Mouse (Mus musculus) erythroid progenitor cell, adult 5-6 weeks (primary cell): ENCODE results near the gene Tiam1. TPM values are rescaled to one million over a fixed set of nuclear protein-coding genes. Genes with fewer than 3 reads are reported as not detected.

Source experiments
- ATAC-seq: replicated peaks from 2 replicates; pipeline ENCODE4 v1.8.0; 2016; ENCODE audit warnings: moderate number of reproducible peaks, mild to moderate bottlenecking, moderate TSS enrichment, inconsistent platforms; ENCODE audit not compliant: poor library complexity, low FRiP score, severe bottlenecking
- total RNA-seq, 2 experiments: library from RNA; stranded (forward) in 1 of 2; stranded (reverse) in 1 of 2; fragments of 150-400 nt in 1 of 2; fragments of 186-747, 209-891 nt in 1 of 2; gene quantifications; 2 replicates each; pipeline versions ENCODE4 v1.2.3 to v1.2.4; 2015 to 2017; ENCODE audit warnings: low replicate concordance in 2 of 2

Tiam1 gene
- total RNA-seq, 2 experiments from 2014 or later: 7.5 to 28.4 TPM

DNA sequence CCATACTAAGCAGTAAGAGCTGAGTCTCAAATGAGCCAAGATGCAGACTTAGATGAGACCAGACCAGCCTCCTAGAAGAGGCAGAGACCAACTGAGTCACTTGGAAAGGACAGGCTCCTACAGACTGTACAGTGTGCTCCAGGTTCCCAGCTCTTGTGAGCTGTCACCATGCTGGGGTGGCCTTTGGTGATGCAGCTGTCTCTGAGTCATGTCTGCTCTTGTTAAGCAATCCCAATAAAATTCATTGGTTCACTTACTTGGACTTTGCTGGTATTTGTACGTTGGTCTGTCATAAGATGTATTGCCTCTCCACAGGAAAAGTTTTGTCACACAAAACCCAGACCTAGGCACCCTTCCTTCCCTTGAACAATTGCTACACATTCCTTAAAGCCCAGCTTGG is 1.7 kb upstream of the Tiam1 start:
- no peak for ATAC-seq

DNA sequence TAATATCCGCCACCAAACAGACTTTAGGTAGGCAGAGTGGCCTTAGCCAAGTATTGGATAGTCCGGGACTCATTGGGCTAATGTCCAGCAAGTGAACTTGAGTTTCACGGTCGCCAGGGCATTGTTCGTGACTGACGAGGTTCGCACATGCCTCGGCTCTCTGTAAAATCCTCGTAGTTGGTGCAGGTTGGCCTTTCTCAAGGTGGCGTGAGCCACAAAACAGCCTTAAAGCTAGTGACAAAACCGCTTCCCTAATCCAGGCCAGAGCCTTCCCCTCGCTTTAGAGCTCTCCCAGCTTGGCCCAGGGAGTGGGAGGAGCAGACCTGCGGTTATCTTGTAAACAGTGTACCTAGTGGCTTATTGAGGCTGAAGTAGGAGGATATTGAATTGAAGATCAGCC is 972 bp upstream of the Tiam1 start:
- ATAC-seq: no peak

DNA sequence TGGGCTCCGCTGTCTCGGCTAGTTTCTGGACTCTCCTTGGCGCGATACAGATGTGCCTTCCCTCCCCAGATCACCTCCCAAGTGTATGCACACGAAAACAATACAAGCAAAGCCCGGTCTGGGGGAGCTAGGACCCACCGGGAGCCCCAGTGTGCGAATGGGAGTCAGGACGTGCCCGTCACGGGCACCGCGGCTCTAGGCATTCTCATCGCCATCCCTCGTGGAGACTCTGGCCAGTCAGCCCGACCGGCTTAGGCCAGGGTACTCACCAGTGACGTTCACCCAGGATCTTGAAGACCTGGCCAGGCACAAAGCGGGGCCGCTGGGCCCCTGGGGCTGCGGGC is 181 bp downstream of the Tiam1 start:
- peak; percentile 1; the same call in 1 of the 2 replicates for ATAC-seq

DNA sequence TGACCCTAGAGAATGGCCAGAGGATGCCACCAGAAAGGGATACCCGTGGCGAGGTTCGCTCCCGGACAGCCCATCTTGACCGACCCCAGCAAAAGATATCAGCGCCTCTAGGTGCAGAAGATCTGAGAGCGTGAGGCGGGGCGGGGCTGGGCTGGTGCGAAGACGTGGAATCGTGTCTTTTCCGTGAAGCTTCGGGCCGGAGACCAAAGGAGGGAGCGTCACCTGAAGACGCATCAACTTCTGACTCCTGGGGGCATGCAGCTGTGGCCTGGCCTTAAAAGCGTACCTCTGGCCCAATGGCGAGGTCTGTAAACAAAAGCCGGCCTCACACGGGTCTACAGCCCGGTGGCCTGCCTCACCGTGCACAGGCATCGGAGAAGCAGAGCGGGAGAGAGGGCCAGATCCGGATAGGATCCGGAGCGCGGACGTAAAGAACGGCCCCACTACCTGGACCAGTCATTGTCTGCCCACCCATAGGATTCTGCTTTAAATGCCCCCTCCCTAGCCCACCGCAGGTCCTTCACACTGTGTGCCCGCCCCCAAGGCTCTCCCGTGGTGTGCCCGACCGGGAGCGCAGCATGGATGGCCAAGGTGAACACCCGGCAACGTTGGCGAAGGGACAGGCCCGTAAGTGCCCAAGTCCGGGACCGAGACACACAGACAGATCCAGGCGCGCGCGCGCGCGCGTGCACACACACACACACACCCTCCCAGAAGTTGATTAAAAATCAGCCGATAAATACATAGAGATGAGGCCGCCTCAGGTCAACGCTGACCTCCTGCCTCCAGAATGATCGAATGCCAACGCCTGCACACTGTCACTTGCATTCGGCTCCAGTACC is 774 bp downstream of the Tiam1 start:
- no peak for ATAC-seq

DNA sequence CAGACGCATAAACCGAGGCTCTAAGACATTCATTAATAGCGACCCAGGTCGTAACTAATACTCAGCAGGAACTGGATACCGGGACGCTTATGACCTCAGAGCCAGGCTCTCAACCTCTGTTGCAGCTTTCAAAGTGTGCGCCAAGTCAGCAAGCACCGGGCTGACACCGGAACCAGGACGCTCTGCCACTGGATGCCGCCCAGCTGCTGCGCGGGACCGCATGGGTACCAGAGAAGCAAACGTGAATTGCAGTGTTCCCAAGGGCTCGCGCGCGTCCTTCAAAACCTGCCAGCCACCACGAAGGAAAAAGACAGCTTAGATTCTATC is 1.4 kb downstream of the Tiam1 start:
- ATAC-seq: no peak

DNA sequence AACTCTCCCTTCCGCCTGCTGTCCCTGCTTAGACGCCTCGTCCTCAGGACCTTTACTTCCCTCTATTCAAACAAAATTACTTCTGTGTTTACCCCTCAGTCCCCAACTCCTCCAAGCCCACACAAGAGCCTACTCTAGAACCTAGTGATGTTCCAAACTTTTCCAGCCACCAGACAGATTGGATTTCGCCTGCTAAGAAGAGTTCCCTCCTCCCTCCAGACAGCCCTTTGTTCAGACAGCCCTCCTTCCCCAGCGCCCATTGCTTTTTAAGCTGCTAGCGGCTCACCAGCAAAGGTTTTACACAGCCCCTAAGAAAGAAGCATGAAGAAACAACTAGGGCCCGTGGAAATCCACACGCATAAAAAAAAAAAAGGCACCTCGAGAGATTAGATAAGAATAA is 2.0 kb downstream of the Tiam1 start:
- ATAC-seq: no peak

DNA sequence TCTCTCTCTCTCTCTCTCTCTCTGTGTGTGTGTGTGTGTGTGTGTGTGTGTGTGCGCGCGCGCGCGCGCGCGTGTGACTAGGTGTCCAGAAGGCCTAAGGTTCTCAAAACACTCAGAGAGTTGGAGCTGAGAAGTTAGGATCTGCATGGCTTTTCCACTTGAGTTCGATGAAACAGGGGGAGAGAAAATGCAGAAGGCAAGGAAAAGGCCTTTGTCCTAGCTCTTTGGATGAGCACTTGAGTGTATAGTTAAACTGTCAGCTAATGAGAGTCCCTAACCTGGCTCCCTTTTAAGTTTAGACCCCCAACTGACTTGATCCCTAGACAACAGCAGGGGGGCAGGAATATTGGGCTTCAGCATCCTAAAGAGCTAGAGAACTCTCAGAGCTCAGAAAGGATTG is 3.0 kb downstream of the Tiam1 start:
- no peak for ATAC-seq

DNA sequence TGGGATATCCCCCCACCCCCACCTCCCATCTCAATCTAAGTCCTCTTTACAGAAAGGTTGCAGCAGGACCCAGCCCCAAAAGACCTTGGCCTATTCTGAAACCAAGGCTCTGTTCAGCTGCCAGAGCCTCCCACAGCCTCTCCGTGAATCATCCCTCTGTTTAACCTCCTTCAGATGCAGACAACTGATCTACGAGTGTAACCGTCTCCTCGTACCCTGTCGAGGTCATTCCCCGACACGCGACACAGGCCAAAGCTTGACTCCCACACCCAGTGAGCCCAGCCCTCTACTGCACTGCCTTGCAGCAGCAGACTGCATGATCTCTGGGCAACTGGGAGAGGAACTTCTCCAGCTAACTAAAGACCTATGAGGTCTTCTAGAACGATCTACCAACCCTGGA is 3.9 kb downstream of the Tiam1 start:
- ATAC-seq: no peak

DNA sequence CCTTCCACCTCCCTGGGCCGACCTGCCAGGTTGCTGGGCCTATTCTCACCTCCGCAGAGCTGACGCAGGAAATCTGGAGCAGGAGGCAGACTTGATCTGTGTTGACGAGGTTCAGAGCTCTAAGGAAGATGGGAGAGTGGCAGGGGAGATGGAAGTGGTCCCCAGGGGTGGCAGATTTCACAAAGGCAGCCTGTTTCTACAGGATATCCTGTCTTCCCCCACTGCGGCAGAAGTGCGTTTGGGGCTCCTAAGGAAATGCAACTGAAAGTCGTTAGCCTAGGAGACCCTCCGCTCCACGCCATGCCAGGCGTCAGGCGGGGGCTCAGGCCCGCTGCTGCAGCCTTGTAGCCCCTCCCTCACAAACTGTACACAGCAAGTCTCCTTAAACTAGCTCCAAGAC is 5.4 kb downstream of the Tiam1 start:
- no peak for ATAC-seq

DNA sequence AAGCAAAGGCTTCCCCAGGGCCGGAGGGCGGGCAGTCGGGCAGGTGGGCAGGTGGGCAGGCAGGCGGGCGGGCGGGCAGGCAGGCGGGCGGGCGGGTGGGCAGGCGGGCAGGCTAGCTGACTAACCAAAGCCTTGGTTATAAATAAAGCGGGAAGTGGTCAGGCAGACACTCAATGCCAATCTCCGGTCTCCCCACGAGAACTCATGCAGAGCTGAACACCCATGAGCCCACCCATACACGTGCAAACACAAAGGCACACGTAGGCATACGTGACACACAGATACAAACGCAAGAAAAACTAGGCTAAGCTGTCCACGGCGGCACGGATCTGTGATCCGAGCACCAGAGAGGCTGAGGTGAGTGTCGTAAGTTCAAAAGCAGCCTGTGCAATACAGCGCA is 6.4 kb downstream of the Tiam1 start:
- 0 out of 2 replicates have a peak, but pooled peaks have one; percentile 19 for ATAC-seq

DNA sequence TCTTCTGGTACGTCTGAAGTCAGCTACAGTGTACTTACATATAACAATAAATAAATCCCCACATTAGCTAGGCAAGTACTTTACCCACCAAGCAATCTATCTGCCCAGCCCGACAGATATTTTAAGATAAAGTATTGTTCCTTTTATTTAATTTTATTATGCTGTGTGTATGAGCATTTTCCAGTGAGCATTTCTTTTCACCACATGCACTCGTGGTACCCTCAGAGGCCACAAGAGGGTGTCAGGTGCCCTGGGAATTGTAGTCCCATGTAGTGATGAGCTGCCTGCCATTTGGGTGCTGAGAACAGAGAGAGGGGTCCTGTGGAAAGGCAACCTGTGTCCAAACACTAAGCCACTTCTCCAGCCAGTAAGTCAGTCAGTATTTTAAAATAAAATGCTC is 8.0 kb downstream of the Tiam1 start:
- ATAC-seq: no peak

DNA sequence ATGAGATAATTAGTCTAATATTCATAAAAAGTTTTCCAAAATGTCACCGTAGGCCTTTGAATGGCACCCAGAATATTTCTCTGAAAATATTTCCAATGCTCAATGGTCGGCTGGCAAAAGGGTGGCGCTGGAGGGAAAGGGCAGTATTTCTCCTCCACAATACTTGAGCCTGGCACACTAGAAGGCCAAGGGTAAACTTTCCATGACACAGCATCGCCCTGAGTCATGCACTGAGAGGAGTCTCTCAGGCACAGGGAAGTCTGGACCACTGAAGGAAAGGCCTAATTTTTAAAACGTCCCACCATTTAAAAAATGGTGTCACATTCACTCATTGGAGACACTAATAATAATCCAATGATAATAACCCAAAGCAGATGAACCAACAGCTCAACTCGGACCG is 9.2 kb downstream of the Tiam1 start:
- ATAC-seq: no peak

DNA sequence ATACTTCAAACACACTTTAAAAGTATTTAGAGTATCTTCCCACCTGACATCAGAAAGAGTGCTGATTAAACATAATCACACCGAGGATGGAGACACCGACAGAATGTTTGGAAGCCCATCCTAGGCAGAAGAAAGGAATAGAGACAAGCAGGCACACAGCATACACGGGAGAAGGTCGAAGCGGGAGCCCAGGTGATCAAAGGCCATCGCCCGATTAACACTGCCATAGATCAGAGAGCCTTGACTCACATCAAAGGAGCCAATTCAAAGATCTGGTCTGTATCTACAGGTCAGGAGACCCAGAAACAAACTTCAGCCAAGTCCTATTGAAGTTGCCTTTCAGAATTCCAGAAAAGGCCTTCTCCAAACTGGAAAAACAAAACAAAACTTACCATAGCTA is 10.8 kb downstream of the Tiam1 start:
- no peak for ATAC-seq

DNA sequence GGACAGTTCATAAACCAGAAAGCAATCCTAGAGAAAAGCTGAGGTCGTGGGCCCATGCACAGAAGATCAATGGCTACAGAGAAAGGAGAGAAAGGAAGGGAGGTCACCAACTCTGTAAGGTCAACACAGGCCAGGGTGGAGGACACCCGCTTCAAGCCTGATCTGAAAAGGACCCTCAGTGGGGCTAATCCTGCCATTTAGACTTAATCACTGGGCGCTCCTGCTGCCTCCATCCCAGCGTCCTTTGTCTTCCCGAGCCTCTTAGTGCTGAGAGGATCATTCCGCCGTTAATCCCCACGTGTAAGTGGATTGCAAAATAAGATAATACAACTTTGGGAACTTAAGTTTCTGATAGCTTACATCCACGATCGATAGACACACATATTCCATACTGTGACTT is 11.2 kb downstream of the Tiam1 start:
- ATAC-seq: no peak

DNA sequence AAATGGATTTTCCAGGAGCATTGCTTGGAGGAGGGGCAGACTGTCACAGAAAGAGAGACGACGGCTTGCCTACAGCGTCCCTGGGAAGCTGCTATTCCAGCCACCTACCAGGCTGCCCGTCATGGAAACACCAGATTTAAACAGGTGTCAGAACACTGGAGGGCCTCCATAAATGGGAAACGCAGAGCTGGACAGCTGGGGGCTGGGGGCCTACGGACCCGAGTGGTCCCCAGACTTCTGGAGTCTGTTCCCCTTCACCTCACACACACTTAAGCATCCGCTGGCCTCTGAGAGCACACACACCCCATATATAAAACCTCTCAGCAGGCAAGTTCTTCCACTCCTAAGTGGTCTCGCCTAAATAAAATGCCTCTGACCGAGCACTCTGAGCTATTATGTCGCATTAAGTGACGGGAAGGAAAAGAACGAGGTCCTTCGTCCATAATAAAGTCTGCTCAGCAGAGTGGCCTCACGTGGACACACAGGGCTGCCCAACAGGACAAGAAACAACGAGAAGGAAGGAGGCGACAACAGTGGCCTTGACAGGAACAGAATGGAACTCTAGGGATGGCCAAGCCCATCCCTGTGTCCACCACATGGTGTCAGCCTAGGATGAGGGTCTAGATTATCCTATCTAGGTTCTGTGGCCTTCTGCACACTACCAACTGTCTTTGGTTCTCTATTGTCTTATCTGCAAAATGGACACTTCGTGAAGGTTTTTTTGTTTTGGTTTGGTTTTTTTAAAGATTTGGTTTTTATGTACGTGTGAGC is 14.6 kb downstream of the Tiam1 start:
- ATAC-seq: no peak

DNA sequence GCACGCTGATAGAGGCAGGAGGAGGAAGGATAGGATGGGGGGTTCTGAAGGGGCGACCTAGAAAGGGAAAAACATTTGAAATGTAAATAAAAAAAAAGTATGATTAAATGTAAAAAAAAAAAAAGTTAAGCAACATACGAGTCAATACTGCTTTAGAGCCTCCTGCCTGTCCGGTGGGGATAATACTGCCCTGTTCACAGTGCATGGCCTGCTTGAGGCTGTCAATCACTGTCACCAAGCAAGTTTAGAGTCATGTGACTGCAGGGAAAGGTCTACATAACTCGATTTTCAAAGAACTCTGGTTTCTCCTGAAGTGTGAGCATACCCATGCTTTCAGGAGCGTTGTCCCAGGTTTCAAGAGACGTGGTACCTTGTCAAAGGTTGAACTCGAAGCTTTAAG is 15.2 kb downstream of the Tiam1 start:
- ATAC-seq: no peak

DNA sequence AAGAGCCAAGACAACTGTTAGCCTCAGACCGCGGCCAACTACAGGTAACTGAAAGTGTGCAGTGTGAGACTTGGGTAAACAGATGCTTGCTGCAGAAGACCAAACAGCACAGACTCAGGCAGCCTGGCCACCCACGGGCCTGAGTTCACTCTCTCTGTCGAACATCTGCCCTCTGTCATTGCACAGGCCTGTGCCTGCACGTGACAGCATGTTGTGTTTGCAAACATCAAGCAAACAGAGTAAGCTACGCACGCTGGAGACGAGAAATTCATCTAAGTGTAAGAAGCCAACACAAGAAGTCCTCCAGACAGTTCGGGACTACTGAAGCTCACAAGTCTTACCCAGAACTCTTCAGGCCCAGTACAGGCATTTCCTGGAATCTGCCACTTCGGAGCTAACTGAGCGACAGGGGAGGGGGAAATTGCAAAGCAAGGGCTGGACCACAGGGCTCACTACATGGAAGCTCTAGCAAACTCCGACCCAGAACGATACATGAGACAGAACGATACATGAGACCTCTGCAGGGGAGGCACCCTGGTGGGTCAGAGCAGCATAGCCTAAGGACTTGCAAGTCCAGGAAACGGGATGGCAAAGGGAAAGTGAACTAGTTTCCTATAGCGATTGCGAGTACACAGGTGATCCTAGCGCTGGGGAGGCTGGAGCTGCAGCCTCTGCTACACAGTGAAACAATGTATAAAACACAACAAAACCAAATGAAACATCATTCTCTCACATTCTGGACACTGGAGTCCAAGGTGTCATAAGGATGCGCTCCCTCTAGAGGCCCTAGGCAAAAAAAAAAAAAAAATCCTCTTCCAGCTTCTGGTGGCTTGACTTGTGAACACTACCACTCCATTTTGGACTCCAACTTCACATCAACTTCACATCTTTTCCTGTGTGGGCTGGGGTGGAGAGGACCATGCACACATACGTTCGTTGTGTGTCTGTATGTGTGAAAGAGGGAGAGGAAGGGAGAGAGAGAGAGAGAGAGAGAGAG is 18.0 kb downstream of the Tiam1 start:
- ATAC-seq: no peak

DNA sequence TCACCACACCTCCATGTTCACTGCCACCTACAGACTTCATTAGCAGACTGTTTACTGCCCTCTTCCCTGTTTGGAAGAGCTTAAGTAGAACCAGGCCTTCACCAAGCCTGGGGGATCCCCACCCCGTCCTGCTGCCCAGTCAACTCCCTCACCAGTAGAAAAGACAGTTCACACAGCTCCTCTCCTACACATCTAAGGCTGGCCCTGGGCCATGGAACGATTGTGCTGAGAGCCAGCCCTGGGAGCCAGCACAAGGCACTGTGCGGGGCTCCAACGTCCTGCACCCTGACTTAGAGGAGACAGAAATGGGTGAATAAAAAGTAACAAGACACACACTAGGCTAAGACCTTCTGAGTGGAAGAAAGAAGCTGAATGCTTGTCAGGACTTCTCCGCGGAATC is 20.5 kb downstream of the Tiam1 start:
- ATAC-seq: no peak

DNA sequence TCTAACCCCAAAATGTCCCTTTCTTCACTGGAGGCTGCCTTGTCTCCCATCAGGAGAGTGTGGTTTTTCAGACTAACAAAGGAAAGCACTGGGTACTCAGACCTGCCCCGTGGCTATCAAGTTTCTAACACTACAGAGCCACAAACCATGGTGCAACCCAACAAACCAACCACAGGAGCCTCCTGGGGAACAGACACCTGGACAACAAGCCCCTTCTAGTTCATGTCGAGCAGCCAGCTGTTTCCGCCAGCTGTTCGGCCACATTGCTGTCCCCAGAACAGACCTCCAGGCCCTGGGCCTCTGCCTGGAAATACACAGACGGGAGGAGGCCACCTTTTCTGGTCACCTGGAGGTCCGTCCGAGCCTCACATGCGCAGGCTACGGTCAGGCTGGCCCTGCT is 21.1 kb downstream of the Tiam1 start:
- no peak for ATAC-seq

DNA sequence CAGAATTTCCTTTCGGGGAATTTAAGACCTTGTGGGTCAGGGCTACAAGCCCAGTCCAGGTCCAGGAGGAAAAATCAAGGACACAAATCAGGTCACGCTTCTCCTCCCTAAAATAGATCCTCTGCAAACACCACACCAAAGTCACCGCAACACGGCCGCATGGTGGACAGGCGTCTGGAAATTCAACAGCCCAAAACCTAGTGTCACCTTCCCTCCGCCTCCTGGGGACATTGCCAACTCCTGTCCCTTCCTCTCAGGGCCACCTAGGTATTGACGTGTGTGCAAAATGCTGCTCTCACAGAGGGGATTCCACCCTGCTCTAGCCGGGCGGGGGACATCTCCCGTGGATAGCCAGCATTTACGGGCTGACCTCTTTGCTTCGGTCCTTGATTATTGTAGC is 21.8 kb downstream of the Tiam1 start:
- ATAC-seq: no peak
